ENCODE assay signal across 17 mouse cellular contexts in genomic region chr9:48644376-48644775, GRCm38 (mm10). TPM values are rescaled to one million over a fixed set of nuclear protein-coding genes. Genes with fewer than 3 reads are reported as not detected.
DNase-seq lines count a peak whose midpoint lies in the region; ATAC-seq and TF ChIP-seq lines count a peak whose summit lies in the region.
"Had no signal": no experiment of that assay in that cellular context is flagged by ENCODE, and none has a peak within 500 bp of the region (broad histone marks: within the 10 kb centered on the region; RNA-seq: fewer than 3 reads in every experiment).

No protein-coding gene starts in this region.

- peaks cover 9% of the 10 kb centered on the region for H3K4me1 ChIP-seq in forebrain, postnatal 0 days (ENCODE audit: insufficient read depth)
- H3K4me1 ChIP-seq in forebrain, embryonic 16.5 days (replicated peaks; ENCODE audit: control insufficient read depth, insufficient read depth, low read length): peaks cover 23% of the 10 kb centered on the region
- peaks cover 9% of the 10 kb centered on the region; the same call in 1 of the 2 replicates for H3K4me1 ChIP-seq in kidney, postnatal 0 days (replicated peaks; ENCODE audit: insufficient read depth, low read length)
- H3K4me1 ChIP-seq in midbrain, embryonic 10.5 days: peaks cover 42% of the 10 kb centered on the region
- peaks cover 27% of the 10 kb centered on the region for H3K4me1 ChIP-seq in midbrain, embryonic 15.5 days
- peaks cover 29% of the 10 kb centered on the region for H3K4me1 ChIP-seq in embryonic facial prominence, embryonic 10.5 days

- no peak for ATAC-seq in forebrain, postnatal 0 days
- no peak for ATAC-seq in forebrain, embryonic 16.5 days
- no peak for ATAC-seq in kidney, postnatal 0 days (replicated peaks; ENCODE audit: low FRiP score, low read depth)
- no peak for ATAC-seq in midbrain, embryonic 15.5 days (replicated peaks)
- ATAC-seq: activated CD4-positive, CD25-positive, alpha-beta regulatory T cell, adult 4 months had no signal

- no peaks in the 10 kb centered on the region for H3K36me3 ChIP-seq in forebrain, postnatal 0 days (ENCODE audit: insufficient read depth)
- H3K36me3 ChIP-seq in forebrain, embryonic 16.5 days (ENCODE audit: control insufficient read depth, insufficient read depth): no peaks in the 10 kb centered on the region
- H3K36me3 ChIP-seq in kidney, postnatal 0 days (ENCODE audit: insufficient read depth, low read length): no peaks in the 10 kb centered on the region
- H3K36me3 ChIP-seq in midbrain, embryonic 10.5 days: no peaks in the 10 kb centered on the region
- H3K36me3 ChIP-seq in midbrain, embryonic 15.5 days (replicated peaks): no peaks in the 10 kb centered on the region
- H3K36me3 ChIP-seq in embryonic facial prominence, embryonic 10.5 days (replicated peaks): no peaks in the 10 kb centered on the region
- H3K36me3 ChIP-seq: embryonic facial prominence, embryonic 13.5 days; forebrain, embryonic 10.5 days; heart, embryonic 13.5 days; hindbrain, embryonic 12.5 days; stomach, embryonic 15.5 days had no signal

- DNase-seq in forebrain, postnatal 0 days: no peak
- no peak for DNase-seq in kidney, postnatal 0 days (ENCODE audit: low spot score)
- DNase-seq in kidney, postnatal 10 days: no peak
- peak; percentile 9 for DNase-seq in midbrain, embryonic 10.5 days (ENCODE audit: low spot score)
- DNase-seq in embryonic facial prominence, embryonic 10.5 days (ENCODE audit: low spot score): peak; percentile 5
- DNase-seq in thymus, postnatal 10 days (ENCODE audit: low spot score in 2 of 2): no peak
- DNase-seq: kidney, adult 9 months; layer of hippocampus, adult 9-11 months; thymus, postnatal 4 days had no signal

- no peak overlapping the region for H3K4me2 ChIP-seq in forebrain, postnatal 0 days (ENCODE audit: low read depth)
- H3K4me2 ChIP-seq in forebrain, embryonic 16.5 days (ENCODE audit: low read length): no peak overlapping the region
- H3K4me2 ChIP-seq in kidney, postnatal 0 days (ENCODE audit: low read length): no peak overlapping the region
- H3K4me2 ChIP-seq in midbrain, embryonic 15.5 days: no peak overlapping the region
- H3K4me2 ChIP-seq: embryonic facial prominence, embryonic 13.5 days; heart, embryonic 13.5 days; hindbrain, embryonic 12.5 days; stomach, embryonic 15.5 days had no signal

- 0 out of 2 replicates have a peak, but pooled peaks have one; percentile 19 for TF ChIP-seq CTCF in forebrain, postnatal 0 days (IDR thresholded peaks at IDR 0.05; ENCODE audit: low read depth)
- 0 out of 2 replicates have a peak, but pooled peaks have one; percentile 34 for TF ChIP-seq CTCF in kidney, postnatal 0 days (IDR thresholded peaks at IDR 0.05; ENCODE audit: low read depth)

- no peak overlapping the region for H3K27ac ChIP-seq in forebrain, postnatal 0 days (ENCODE audit: low read depth, low read length)
- no peak overlapping the region for H3K27ac ChIP-seq in forebrain, embryonic 16.5 days (ENCODE audit: low read length)
- no peak overlapping the region for H3K27ac ChIP-seq in kidney, postnatal 0 days
- H3K27ac ChIP-seq in midbrain, embryonic 10.5 days (replicated peaks): no peak overlapping the region
- H3K27ac ChIP-seq in midbrain, embryonic 15.5 days: no peak overlapping the region
- H3K27ac ChIP-seq in embryonic facial prominence, embryonic 10.5 days (replicated peaks): no peak overlapping the region
- H3K27ac ChIP-seq: embryonic facial prominence, embryonic 13.5 days; forebrain, embryonic 10.5 days; heart, embryonic 13.5 days; hindbrain, embryonic 12.5 days; stomach, embryonic 15.5 days had no signal

- H3K9me3 ChIP-seq in forebrain, postnatal 0 days (ENCODE audit: low read length): 0 out of 2 replicates have a peak, but pooled peaks cover 3% of the 10 kb centered on the region
- H3K9me3 ChIP-seq in forebrain, embryonic 16.5 days (ENCODE audit: control insufficient read depth, low read length): peaks cover 7% of the 10 kb centered on the region
- H3K9me3 ChIP-seq in kidney, postnatal 0 days (replicated peaks; ENCODE audit: low read length): no peaks in the 10 kb centered on the region
- H3K9me3 ChIP-seq in midbrain, embryonic 10.5 days (replicated peaks): peaks cover 14% of the 10 kb centered on the region
- no peaks in the 10 kb centered on the region for H3K9me3 ChIP-seq in midbrain, embryonic 15.5 days
- peaks cover 9% of the 10 kb centered on the region for H3K9me3 ChIP-seq in embryonic facial prominence, embryonic 10.5 days
- H3K9me3 ChIP-seq: stomach, embryonic 15.5 days had no signal

- H3K4me3 ChIP-seq in forebrain, postnatal 0 days (ENCODE audit: low read depth, low read length): no peak overlapping the region
- no peak overlapping the region for H3K4me3 ChIP-seq in forebrain, embryonic 16.5 days (replicated peaks; ENCODE audit: low read length)
- H3K4me3 ChIP-seq in kidney, postnatal 0 days (replicated peaks; ENCODE audit: low read depth, low read length): no peak overlapping the region
- H3K4me3 ChIP-seq in midbrain, embryonic 10.5 days: no peak overlapping the region
- no peak overlapping the region for H3K4me3 ChIP-seq in midbrain, embryonic 15.5 days
- no peak overlapping the region for H3K4me3 ChIP-seq in embryonic facial prominence, embryonic 10.5 days
- H3K4me3 ChIP-seq: embryonic facial prominence, embryonic 13.5 days; forebrain, embryonic 10.5 days; heart, embryonic 13.5 days; hindbrain, embryonic 12.5 days; stomach, embryonic 15.5 days had no signal

- H3K9ac ChIP-seq in forebrain, postnatal 0 days: no peak overlapping the region
- no peak overlapping the region for H3K9ac ChIP-seq in forebrain, embryonic 16.5 days (replicated peaks; ENCODE audit: low read depth, low read length)
- no peak overlapping the region for H3K9ac ChIP-seq in kidney, postnatal 0 days (ENCODE audit: low read depth, low read length)
- no peak overlapping the region for H3K9ac ChIP-seq in midbrain, embryonic 15.5 days
- H3K9ac ChIP-seq: embryonic facial prominence, embryonic 13.5 days; heart, embryonic 13.5 days; hindbrain, embryonic 12.5 days; stomach, embryonic 15.5 days had no signal

- WGBS in forebrain, postnatal 0 days: 79% methylated on average over 3 of the region's 3 CpGs
- WGBS in forebrain, embryonic 16.5 days: 82% methylated on average over 3 of the region's 3 CpGs
- 81% methylated on average over 3 of the region's 3 CpGs for WGBS in kidney, postnatal 0 days
- WGBS in midbrain, embryonic 10.5 days: 81% methylated on average over 3 of the region's 3 CpGs
- 86% methylated on average over 3 of the region's 3 CpGs for WGBS in midbrain, embryonic 15.5 days
- 84% methylated on average over 3 of the region's 3 CpGs for WGBS in embryonic facial prominence, embryonic 10.5 days

- H3K27me3 ChIP-seq in forebrain, postnatal 0 days (ENCODE audit: insufficient read depth, low read length): peaks cover 11% of the 10 kb centered on the region; the same call in 1 of the 2 replicates
- H3K27me3 ChIP-seq in forebrain, embryonic 16.5 days (replicated peaks; ENCODE audit: control insufficient read depth, insufficient read depth, low read length): peaks cover 15% of the 10 kb centered on the region
- 0 out of 2 replicates have a peak, but pooled peaks cover 5% of the 10 kb centered on the region for H3K27me3 ChIP-seq in kidney, postnatal 0 days (ENCODE audit: insufficient read depth, low read length)
- no peaks in the 10 kb centered on the region for H3K27me3 ChIP-seq in midbrain, embryonic 10.5 days (ENCODE audit: low read depth, poor library complexity, severe bottlenecking)
- no peaks in the 10 kb centered on the region for H3K27me3 ChIP-seq in midbrain, embryonic 15.5 days (replicated peaks)
- peaks cover 20% of the 10 kb centered on the region for H3K27me3 ChIP-seq in embryonic facial prominence, embryonic 10.5 days (replicated peaks; ENCODE audit: low read depth, poor library complexity, severe bottlenecking)
- H3K27me3 ChIP-seq: hindbrain, embryonic 12.5 days had no signal

RNA-seq across cellular contexts. Expression of gene Nnmt, which starts 39.4 kb away (rescaled TPM):
- total RNA-seq in forebrain, postnatal 0 days (2014; rRNA removed): 3.1 and 4.6 TPM in 2 replicates
- 5.5 and 5.7 TPM in 2 replicates for polyA plus RNA-seq in forebrain, postnatal 0 days (2015; fragmentation: Nextera tagmentation; extraction: Ambion mirVana)
- 1.2 and 1.4 TPM in 2 replicates for polyA plus RNA-seq in forebrain, embryonic 16.5 days (2015; fragmentation: Nextera tagmentation; extraction: Ambion mirVana)
- 4.3 and 5.4 TPM in 2 replicates for polyA plus RNA-seq in kidney, postnatal 0 days (2015; fragmentation: Nextera tagmentation; extraction: Ambion mirVana)
- polyA plus RNA-seq in midbrain, embryonic 10.5 days (2016; fragmentation: Nextera tagmentation; extraction: Ambion mirVana): 0.65 and 1.1 TPM in 2 replicates
- polyA plus RNA-seq in midbrain, embryonic 15.5 days (2015; fragmentation: Nextera tagmentation; extraction: Ambion mirVana): 1.4 and 2.4 TPM in 2 replicates
- 0.59 and 0.61 TPM in 2 replicates for polyA plus RNA-seq in embryonic facial prominence, embryonic 10.5 days (2016; fragmentation: Nextera tagmentation; extraction: Ambion mirVana)
- polyA plus RNA-seq: activated CD4-positive, CD25-positive, alpha-beta regulatory T cell, adult 4 months had no signal

Comparison
In these comparisons a context has a peak if more than half of its experiments do, and no peak if none do; other contexts are left out.
1. DNase-seq: peak in midbrain, embryonic 10.5 days (single experiment) and embryonic facial prominence, embryonic 10.5 days (single experiment); none in forebrain, postnatal 0 days (single experiment), kidney, postnatal 0 days (single experiment), kidney, postnatal 10 days (single experiment) and thymus, postnatal 10 days (0 of 2).